Mouse (Mus musculus) thymus, postnatal 14 days (tissue): ENCODE data around the gene Fgfr2.
A peak's percentile ranks its signal among the peaks of the same experiment; 100 is the strongest.

Experiments used
- DNase-seq: peaks from one replicate; pipeline ENCODE4 v3.0.0; 2021

Gene Fgfr2

DNA sequence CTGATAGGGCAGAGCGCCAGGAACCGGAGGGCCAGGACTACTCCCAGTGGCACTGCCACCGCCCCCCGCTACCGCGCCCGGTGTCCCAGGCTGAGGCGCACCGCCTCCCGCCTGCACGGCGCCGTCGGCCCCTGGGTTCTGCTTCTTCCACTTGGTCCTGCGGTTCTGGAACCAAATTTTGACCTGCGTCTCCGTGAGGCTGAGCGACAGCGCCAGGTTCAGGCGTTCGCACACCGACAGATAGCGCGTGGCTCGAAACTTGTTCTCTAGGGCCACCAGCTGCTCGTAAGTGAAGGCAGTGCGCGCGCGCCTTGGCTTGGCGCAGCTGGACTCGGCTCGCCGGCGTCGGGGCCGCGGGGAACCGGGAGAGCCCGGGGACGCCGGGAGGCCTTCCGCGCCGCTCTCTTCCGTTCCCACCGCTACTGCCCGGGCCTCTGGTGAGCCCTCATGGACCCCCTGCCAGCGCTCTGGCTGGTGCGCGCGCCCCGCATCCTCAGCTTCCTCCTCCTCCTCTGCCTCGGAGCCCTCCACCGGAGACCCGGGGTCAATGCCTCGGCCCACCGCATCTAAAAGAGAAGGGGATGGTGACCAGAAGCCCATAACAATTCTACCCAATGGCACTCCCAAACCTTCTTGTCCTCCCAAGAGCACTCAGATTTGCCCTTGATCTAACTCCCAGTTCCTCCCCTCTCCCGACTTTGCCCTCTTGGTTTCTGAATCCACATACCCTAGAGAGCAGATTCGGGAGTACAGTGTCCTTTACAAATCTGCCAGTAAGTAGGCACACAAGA, 525.7 kb downstream of the Fgfr2 start:
- DNase-seq = no peak

DNA sequence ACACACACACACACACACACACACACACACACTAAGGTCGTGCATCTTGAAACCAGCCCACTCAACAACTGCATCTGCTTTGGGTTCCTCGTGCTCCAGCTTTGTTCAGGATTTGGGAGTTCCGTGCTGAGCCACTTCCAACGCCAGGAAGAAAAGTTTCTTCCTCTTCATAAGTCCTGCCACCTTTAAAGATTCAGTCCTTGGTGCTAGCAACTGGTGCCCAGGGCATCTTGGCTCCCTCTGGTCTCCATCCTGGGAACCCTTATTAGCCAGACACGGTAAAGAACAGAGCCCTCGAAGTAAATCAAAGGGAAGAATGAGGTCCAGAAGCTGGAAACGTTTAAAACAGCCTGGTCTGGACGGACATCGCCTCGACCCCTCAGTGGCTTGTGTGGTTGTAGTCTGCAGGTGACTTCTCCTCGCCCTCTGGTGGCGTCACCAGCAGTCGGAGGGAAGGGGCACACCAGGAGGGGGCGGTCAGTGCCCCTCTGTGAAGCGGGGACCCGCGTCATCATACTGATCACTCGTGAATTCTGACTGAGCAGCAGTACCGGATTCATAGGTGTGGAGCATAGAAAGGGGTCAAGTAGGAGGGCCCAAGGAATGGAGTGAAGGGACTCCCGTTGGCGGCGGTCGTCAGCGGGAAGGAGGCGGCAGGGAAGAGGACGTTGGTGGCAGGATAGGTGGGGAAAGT, 526.4 kb downstream of the Fgfr2 start:
- no peak for DNase-seq

DNA sequence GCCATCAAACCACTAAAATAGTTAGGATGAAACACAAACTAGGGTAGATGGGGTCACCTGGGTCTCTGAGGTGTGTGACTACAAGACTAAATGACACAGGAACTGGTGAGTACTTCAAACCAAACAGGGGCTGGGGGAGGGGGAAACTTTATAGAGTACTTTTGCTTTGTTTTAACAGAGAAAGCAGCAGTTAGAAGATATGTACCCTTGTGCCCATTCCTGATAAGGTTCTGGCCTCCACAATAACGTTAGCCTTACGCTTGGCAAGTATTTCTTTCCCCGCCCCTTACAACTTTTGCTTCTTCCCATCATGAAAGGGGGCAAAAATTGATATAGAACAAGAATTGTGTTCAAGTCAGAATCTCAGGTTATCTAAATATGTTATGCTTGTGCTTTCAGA, 527.4 kb downstream of the Fgfr2 start:
- no peak for DNase-seq

DNA sequence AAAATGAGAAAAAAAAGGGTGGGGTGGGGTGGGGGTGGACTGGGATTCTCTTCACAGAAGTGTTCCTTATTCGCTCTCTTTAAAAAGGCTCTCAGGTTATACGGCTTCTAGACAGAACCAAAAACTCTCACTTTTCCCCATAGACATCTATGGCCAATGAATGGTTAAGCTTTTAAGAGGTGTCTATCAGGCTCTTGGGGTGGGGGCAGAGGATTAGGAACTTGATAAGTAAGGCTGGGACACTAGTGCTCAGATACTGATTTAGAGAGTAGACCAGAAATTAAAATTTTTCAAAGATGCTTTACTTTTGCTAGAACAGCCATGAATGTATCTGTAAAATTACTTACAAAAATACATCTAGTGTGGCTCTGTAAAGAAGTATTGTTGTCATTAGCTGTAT, 528.8 kb downstream of the Fgfr2 start:
- no peak for DNase-seq

DNA sequence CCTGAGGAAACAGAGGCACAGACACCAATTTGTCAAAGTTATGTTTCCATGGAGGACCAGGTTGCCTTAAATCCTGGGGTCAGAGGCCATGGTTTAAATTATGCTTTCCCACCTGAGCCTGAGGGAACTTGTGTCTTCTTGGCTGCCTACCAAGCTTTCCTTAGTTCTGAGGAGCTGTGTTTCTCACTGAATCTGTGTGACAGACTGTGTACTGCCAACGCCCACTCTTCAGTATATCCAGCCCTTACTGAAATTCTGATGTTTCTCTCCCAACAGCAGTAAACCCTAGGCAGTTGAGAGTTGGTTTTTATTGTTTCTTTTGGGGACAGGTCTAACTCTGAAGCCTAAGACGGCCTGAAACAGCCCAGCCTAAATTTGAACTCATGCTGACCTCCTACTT, 529.4 kb downstream of the Fgfr2 start:
- no peak for DNase-seq

DNA sequence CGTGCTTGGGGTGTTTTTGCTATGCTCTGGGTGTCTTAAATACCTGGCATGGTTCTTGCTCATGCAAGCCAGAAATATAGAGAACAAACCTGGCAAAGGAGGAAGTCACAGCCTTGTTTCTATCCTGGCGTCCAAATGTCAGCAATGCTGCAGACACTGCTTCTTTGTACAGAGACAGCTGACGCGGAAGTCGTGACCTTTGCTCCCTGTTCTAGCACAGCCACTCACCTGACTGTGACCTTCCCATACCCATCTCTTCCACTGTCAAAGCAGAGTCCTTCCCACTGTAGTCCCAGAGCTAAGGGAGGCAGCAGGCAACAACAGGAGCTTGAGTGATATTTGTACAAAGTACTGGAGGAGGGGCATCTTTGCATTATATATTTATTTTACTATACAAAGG, 533.5 kb downstream of the Fgfr2 start:
- no peak for DNase-seq

DNA sequence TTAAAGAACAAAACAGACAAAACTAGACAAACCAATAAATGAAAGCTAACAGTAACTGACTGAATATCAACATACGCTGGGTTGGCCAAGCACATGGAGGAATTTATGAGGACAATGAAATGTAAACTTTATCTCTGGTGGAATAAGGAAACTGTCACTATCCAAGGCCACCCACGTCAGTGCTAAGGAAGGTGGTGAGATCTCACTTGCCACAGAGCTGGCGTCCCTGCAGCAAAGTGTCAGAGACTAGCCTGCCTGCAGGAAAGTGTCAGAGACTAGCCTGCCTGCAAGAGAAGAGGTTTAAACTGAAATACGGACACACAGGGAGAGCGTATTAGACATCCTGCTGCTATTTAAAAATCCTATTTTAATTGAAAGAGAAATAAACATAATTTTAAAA, 536.0 kb downstream of the Fgfr2 start:
- DNase-seq = no peak

DNA sequence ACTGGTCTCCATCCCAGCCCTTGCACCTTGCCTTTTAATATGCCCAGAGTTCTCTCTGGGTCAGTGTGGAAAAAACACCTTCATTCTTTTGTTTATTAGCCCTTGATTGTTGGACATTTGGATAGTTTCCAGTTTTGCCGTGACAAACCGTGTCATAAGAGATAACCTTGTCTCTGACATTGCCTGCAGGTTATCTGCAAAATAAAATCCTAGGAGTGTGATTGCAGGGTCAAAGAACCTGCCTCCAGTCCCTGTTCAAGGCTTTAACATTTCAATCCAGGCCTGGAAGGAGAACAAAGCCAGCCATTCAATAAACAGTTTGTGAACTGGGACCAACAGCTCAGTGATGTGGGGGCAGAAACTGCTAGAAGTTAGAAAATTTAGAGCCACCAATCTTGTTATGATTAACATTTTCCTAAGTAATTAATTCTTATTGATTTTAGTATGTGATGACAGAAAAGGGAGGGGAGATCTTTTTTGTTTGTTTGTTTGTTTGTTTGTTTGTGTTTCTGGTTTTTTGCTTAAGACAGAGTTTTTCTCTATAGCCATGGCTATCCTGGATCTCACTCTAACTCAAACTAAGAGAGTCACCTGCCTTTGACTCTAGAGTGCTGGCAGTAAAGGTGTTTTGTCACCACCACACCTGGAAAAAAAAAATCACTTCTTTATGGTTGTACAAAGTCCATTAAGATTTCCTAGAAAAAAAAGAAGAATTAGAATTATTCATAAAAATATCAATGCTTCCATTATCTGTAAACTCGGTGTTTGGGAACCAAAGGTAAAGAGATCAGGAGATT, 537.3 kb downstream of the Fgfr2 start:
- no peak for DNase-seq

DNA sequence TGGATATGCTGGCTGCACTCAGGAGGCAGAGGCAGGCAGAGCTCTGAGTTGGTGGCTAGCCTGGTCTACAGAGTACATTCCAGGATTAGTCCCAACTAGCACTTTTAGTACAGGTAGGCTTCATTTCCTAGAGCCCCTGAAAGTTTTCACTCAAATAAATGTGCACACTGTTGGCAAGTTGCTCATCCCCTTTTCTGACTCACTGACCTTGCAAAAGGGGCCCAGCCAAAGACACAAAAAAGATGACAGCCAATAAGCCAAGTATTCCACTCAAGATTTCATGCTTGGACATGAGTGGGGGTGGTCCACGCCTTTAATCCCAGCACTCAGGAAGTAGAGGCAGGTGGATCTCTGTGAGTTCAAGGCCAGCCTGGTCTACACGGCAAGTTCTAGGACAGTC, 541.7 kb downstream of the Fgfr2 start:
- no peak for DNase-seq

DNA sequence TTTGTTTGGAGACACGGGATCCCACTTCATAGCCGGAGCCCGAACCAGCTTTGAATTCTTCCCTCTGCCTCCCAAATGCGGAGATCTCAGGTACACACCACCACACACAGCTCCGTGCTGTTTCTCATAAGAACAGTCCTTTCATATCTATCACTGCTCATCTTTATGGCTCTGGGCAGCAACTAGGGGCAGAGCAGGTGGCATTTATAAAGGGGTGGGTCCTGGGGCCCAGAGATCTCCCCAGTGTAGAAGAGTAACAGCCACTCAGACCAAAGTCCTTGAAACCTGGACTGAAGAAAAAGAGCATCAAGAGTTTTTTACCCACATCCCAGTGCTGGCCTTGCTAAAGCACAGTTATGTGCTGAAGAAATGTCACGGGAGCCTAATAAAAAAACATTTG, 542.6 kb downstream of the Fgfr2 start:
- no peak for DNase-seq

DNA sequence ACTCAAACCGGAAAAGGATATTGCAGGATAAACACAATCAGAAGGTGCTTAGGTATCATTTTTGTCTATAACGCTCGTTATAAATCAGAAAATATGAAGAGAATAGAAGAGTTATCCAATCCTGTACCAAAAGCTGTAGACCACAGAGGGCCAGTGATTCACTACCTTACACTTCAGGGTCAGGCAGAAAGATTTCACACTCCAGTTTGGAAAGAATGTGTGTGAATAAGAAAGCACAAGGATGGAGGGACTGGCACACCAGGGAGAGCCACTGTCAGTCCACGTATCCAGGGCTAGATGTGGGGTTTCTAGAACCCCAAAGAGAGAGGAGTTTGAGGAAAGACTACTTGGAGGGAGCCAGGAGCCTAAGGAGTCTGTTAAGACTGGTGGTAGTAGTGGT, 546.3 kb downstream of the Fgfr2 start:
- DNase-seq = no peak

DNA sequence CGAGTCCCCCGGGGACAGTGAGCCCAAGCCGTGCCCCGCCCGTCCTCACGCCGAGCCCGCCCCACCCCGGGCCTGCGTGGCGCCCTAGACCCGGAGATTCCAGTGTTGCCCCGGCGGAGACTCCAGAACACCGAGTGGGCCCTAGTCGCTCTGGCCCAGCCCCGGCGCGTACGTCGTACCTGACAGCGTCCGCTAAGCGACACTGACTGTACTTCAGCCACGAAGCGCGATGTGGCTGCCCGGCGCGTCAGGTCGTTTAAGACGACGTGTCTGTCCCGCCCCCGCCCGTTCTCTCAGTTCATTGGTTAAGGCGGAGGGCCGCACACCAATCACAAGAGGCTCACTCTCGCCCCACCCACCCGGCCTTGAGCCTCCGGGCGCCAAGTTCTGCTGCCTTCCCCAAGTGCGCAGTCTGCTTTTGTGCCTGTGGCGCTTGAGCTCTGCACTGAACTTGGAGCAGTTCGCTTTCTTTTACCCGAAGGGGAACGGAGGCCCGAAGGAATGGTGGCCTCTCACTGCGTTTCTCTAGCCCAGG, 547.0 kb downstream of the Fgfr2 start, which contains the start of gene Oat:
Oat (minus strand) TSS at position 283 of the 535 bp plus-strand sequence.
- DNase-seq = peak; percentile 96

DNA sequence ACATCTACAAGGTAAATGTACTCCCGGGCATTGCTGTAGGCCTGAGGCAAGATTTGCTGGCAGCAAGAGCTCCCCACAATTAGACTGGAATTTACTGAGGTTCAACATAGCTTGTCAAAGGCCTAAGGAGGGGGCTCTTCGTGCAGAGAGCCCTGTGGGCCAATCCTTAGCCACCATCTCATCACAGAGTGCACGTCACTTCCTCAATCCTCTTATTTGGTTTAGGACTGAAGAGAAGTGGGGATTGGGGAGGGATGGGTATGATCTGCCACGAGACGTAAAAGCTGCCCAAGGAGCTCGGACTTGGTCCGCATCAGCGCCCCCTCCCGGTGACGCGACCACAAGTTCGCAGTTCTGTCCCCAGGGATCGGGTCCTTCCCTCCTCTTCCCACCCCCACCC, 547.5 kb downstream of the Fgfr2 start:
- peak; percentile 85 for DNase-seq

DNA sequence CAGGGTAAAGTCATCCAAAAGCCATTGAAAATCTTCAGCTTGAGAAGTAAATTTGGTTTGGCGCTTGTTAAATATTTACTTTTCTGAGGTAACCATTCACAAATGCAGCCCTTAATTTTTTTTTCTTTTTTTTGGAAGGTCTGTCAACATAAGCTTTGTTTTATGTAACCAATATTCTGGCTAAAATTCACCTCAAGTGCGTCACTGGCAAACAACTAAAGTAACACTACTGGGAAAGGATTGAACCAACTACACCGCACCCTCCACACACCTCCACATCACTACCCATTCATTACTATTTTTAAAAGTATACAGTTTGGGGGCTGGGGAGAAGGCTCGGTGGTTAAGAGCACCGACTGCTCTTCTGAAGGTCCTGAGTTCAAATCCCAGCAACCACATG, 548.5 kb downstream of the Fgfr2 start:
- no peak for DNase-seq

DNA sequence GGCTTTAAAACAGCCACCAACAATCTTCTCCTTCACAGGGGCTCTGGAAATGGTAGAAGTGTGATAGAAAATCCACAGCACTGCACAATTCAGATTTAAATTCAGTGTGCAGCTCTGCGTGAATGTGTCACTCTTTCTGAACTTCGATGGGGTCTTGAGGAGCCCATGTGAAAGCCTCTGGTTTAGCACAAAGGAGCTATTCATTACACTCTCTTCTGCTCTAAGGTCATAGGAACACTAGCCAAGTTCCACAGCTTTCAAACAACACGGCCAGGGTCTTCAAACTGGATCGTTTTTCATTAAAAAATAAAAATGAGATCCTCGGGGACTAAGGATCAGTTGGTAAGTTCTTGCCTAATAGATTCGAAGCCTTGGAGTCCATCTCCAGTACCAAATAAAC, 549.9 kb downstream of the Fgfr2 start:
- no peak for DNase-seq

DNA sequence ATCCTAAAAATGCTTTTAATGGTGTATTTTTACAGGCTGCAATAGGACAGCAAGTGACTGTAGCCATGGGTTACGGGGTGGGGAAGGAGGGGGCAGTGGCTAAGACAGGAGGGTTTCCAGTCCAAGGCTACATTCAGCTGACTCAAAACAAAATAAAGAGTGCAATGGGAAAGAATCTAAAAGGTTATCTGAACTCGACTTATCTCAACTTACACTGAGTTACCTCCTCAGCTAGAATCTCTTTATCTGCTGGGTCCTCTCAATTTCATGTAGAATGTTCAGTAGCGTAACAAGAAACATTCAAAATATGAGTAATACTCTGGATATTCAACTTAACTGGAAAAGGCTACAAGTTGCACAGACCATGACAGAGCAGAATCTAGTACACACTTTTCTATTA, 550.4 kb downstream of the Fgfr2 start:
- no peak for DNase-seq

DNA sequence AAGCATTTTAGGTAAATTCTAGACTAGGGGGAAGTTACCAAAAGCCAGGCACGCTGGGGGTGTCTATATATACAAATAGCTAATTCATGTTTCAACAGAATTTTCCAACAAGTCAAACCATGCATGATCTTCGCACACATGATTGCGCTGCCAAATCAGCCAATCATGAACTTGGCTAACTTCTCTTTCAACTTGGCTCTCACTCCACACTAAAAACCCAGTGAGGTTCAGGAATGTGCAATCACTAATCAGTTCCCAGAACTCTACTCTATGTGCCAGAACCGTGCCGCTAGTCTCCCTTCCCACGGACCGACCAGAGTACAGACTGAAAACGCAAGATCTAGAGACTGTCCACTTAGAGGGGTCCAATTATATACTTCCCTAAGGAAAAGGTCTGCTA, 551.7 kb downstream of the Fgfr2 start:
- DNase-seq = no peak

DNA sequence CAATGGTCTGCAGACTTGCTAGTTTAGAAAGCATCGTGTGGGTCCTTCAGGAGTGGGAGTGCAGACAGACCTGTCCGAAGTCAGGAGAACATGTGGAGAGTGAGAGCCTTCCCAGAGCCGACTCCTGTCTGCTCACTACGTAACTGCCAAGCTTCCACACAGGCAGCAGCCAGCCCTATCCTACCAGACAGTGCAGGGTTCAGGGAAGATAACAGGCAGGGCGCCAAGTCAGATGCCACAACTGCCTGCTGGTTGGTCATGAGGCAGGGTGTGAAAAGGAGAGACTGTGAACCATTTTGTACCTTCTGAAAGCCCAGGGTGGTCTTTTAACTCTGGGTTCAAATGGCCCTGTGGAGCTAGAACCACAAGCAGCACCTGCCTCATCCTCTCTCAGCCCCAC, 553.1 kb downstream of the Fgfr2 start:
- DNase-seq = no peak

DNA sequence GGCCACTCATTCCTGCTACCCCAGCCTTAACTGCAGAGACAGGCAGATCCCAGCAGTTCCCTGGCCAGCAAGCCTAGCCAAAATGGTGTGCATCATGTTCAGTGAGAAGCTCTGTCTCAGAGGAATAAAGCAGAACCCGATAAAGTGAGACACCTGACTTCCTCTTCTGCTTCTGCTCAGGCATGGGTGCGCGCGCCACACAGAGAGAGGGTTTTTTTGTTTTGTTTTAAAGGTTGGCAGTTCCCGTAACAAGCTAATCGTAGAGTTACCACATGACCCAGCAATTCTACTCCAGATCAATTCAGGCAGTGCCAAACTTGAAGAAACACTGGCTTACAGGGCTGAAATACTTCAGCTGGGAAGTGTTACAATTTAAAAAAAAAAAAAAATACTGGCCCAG, 554.3 kb downstream of the Fgfr2 start:
- DNase-seq = peak; percentile 67

DNA sequence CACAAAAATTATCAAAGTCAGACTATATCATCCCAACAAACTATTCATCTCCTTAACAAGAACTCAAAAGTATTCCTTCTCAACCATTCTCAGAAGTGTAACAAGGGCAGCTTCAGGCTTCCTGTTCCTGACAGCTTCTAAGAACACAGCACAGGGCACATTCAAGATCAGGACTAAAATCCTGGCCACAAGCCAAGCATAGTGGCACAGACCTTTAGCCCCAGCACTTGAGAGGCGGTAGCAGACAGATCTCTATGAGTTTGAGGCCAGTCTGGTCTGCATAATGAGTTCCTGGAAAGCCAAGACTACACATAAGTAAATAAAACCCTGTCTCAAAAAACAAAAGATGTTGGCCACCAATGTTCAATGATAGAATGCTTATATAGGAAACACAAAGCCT, 557.3 kb downstream of the Fgfr2 start:
- DNase-seq = no peak

DNA sequence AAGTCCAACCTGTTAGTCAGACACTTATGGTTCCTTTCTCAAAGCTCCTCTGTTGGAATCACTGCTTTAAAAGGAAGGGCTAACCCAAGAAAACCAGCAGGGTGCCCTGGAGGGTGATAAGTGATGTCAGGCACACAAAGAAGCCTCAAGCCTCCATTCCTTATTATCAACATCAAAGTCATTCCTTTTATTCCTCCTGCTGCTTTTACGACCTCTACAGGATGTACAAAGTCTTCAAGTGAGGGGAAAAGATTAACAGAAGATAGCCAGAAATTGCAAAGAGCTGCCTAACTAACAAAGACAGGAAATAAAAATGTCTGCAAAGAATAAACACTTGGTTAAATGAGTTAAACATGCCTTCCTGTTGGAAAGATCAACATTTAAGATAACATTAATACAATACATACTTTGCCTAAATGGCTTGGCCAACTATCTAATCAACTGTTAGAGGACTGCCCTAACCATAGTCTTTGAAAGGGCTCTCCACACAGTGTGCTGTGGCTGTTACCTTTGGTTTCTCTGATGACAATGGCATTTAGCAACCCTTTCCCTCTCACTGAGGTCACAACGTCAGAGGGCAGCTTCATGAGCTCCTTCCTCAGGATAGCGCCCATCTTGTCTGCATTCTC, 563.9 kb downstream of the Fgfr2 start:
- no peak for DNase-seq

DNA sequence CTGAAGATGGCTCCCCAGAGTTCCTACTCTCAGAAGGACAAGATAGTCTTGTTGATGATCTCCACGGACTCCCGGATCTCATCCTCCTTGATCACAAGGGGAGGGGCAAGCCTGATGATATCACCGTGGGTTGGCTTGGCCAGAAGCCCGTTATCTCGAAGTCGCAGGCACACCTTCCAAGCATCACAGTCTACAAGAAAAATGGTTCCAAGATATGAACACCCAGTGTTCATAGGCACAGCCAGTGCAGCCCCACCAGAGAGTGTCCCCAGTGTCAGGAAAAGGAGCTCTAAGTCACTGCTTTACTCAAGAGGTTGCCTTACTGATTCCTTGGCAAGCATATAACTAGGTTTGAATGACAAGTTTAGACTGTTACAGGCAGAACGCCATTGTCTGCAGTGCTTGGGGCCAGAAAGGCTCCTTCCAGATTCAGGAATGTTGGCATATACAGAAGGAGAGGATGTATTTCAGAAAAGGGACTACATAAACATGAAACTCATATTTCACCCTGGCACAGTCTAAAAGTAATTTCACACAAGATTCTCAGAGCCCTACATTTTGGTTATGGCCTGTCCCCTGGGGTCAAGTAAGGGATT, 564.9 kb downstream of the Fgfr2 start:
- peak; percentile 9 for DNase-seq

DNA sequence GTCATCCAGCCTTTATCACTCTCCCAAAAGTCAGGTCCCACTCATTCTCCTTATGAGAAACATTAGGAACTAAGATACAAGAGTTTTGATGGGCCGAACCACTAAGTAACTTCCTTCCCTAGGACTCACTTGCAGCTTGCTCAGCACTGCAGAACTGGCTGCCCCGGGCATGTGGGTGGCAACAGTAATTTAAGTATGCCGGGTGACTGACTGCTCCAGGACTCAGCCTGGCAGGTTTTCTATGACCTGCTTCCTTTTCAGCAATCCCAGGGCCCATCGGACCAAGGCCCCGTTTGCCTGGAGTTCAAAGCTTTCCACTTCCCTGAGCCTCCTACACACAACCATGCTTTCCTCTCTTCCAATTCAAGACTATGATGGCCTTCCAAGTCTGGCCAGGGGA, 566.6 kb downstream of the Fgfr2 start:
- no peak for DNase-seq
